Mouse (Mus musculus): ENCODE data around the gene Mpped2. TPM values are rescaled to one million over a fixed set of nuclear protein-coding genes. Genes with fewer than 3 reads are reported as not detected.
A peak's percentile ranks its signal among the peaks of the same experiment; 100 is the strongest.

Gene Mpped2
- polyA plus RNA-seq, 1 experiment from 2014 or later: 83.9 TPM

DNA sequence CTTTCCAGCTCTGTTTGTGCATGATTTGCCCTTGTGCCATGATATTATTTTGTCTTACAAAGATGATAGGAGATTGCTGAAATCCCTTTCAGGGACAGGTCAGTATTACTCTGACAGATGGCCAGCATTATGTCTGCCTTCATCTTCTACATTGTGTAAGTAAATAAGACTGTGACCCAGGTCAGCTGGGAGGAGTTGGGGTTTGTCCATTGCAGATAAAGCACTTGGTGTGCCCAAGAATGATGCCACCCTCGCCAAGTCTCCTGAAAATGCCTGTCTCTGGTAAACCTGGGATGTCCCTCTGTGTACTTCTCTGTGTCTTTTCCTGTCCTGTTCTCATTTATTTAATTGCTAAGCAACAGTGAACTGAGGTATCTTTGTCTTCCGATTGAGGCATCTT, 177.8 kb downstream of the Mpped2 start:
- Histone ChIP-seq H3K9ac (ENCODE audit: low read length) (no peak overlapping the region), H3K4me2 (ENCODE audit: low read depth) (no peak overlapping the region), H3K27me3 (ENCODE audit: control insufficient read depth, insufficient read depth, low read length) (no peaks in the 10 kb centered on the region), H3K9me3 (ENCODE audit: control insufficient read depth, low read length) (no peaks in the 10 kb centered on the region), H3K27ac (ENCODE audit: low read depth, low read length) (no peak overlapping the region), H3K4me1 (ENCODE audit: control insufficient read depth, insufficient read depth, low read length) (no peaks in the 10 kb centered on the region), H3K36me3 (ENCODE audit: control insufficient read depth, insufficient read depth, low read length) (no peaks in the 10 kb centered on the region), H3K4me3 (ENCODE audit: low read depth, low read length) (no peak overlapping the region)
- DNase-seq (ENCODE audit: low spot score) (no peak), ATAC-seq (ENCODE audit: insufficient read depth, low FRiP score, low TSS enrichment) (no peak)
- 88% methylated on average over 2 of the region's 2 CpGs for WGBS

- Histone ChIP-seq H3K27me3 (ENCODE audit: control insufficient read depth, insufficient read depth, low read length) (no peaks in the 10 kb centered on the region), H3K9ac (ENCODE audit: low read length) (no peak overlapping the region), H3K4me2 (ENCODE audit: low read depth) (no peak overlapping the region), H3K36me3 (ENCODE audit: control insufficient read depth, insufficient read depth, low read length) (no peaks in the 10 kb centered on the region), H3K9me3 (ENCODE audit: control insufficient read depth, low read length) (no peaks in the 10 kb centered on the region), H3K27ac (ENCODE audit: low read depth, low read length) (no peak overlapping the region), H3K4me3 (ENCODE audit: low read depth, low read length) (no peak overlapping the region), H3K4me1 (ENCODE audit: control insufficient read depth, insufficient read depth, low read length) (no peaks in the 10 kb centered on the region)
- WGBS: 74% methylated on average over 9 of the region's 9 CpGs
- no peak for DNase-seq (ENCODE audit: low spot score)
- ATAC-seq (ENCODE audit: insufficient read depth, low FRiP score, low TSS enrichment): 0 out of 2 replicates have a peak, but pooled peaks have one; percentile 33
These were observed 180.1 kb downstream of the Mpped2 start for GRCm38 (mm10) chr2:106873166-106873565.

DNA sequence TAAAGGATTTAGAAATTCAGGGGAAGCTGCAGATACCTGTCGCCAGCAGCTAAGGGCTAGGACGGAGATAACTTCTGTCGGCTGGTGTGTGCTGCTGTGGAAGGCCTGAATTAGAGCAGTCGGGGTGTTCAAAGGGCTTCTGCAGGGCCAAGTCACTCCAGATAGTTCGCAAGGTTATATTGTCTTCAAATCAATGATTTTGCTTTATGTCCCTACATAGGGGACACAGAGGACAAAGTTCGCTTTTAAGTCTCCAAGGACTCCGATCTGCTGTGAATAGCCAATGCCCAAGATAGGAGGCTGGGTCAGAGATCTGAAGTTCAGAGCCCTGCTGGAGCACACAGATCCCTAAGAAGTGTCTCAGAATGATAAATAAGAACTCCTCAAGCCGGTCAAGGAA, 190.3 kb downstream of the Mpped2 start:
- Histone ChIP-seq H3K27me3 (ENCODE audit: control insufficient read depth, insufficient read depth, low read length) (no peaks in the 10 kb centered on the region), H3K4me3 (ENCODE audit: low read depth, low read length) (no peak overlapping the region), H3K9ac (ENCODE audit: low read length) (no peak overlapping the region), H3K4me1 (ENCODE audit: control insufficient read depth, insufficient read depth, low read length) (peaks cover 3% of the 10 kb centered on the region), H3K36me3 (ENCODE audit: control insufficient read depth, insufficient read depth, low read length) (no peaks in the 10 kb centered on the region), H3K9me3 (ENCODE audit: control insufficient read depth, low read length) (no peaks in the 10 kb centered on the region), H3K27ac (ENCODE audit: low read depth, low read length) (no peak overlapping the region), H3K4me2 (ENCODE audit: low read depth) (no peak overlapping the region)
- DNase-seq (ENCODE audit: low spot score): no peak
- 50% methylated on average over 8 of the region's 8 CpGs for WGBS
- no peak for ATAC-seq (ENCODE audit: insufficient read depth, low FRiP score, low TSS enrichment)

- Histone ChIP-seq H3K9ac (ENCODE audit: low read length) (no peak overlapping the region), H3K36me3 (ENCODE audit: control insufficient read depth, insufficient read depth, low read length) (no peaks in the 10 kb centered on the region), H3K27ac (ENCODE audit: low read depth, low read length) (no peak overlapping the region), H3K27me3 (ENCODE audit: control insufficient read depth, insufficient read depth, low read length) (no peaks in the 10 kb centered on the region), H3K4me2 (ENCODE audit: low read depth) (no peak overlapping the region), H3K9me3 (ENCODE audit: control insufficient read depth, low read length) (no peaks in the 10 kb centered on the region), H3K4me3 (ENCODE audit: low read depth, low read length) (no peak overlapping the region), H3K4me1 (ENCODE audit: control insufficient read depth, insufficient read depth, low read length) (peaks cover 3% of the 10 kb centered on the region)
- 91% methylated on average over 5 of the region's 5 CpGs for WGBS
- DNase-seq (ENCODE audit: low spot score) (no peak), ATAC-seq (ENCODE audit: insufficient read depth, low FRiP score, low TSS enrichment) (no peak)
These were observed 195.1 kb downstream of the Mpped2 start for GRCm38 (mm10) chr2:106888174-106888573.

GRCm38 (mm10) chr2:106889297-106890000, 196.4 kb downstream of the Mpped2 start:
- H3K4me2 ChIP-seq (ENCODE audit: low read depth): no peak overlapping the region
- no peaks in the 10 kb centered on the region for H3K36me3 ChIP-seq (ENCODE audit: control insufficient read depth, insufficient read depth, low read length)
- no peaks in the 10 kb centered on the region for H3K9me3 ChIP-seq (ENCODE audit: control insufficient read depth, low read length)
- H3K9ac ChIP-seq (ENCODE audit: low read length): no peak overlapping the region
- ATAC-seq (ENCODE audit: insufficient read depth, low FRiP score, low TSS enrichment) (peak; percentile 70), DNase-seq (ENCODE audit: low spot score) (peak; percentile 50)
- H3K4me3 ChIP-seq (ENCODE audit: low read depth, low read length): no peak overlapping the region
- peak overlapping the region; percentile 60; the same call in 1 of the 2 replicates for H3K27ac ChIP-seq (ENCODE audit: low read depth, low read length)
- no peaks in the 10 kb centered on the region for H3K27me3 ChIP-seq (ENCODE audit: control insufficient read depth, insufficient read depth, low read length)
- H3K4me1 ChIP-seq (ENCODE audit: control insufficient read depth, insufficient read depth, low read length): no peaks in the 10 kb centered on the region; the same call in 1 of the 2 replicates
- WGBS: 21% methylated on average over 3 of the region's 3 CpGs

DNA sequence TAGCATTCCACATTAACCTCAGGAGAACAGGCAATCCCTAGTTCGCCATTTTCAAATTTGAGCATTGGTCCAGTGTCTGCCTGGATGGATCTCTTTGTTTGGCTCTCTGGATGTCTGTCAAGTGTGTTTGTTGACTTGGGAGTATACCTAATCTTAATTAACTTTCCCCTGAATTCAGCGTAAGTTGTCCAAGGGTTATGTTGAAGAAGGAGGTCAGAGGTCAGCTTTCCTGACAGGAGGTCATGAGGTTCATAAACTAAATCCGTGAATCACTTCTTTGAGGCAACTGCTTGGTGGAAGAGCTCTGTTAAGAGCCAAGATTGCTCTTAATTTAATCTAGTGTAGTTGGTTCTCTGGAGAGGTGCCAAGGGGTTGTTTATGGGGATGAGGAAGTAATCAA, 200.3 kb downstream of the Mpped2 start:
- Histone ChIP-seq H3K9me3 (ENCODE audit: control insufficient read depth, low read length) (no peaks in the 10 kb centered on the region), H3K9ac (ENCODE audit: low read length) (no peak overlapping the region), H3K36me3 (ENCODE audit: control insufficient read depth, insufficient read depth, low read length) (no peaks in the 10 kb centered on the region), H3K4me1 (ENCODE audit: control insufficient read depth, insufficient read depth, low read length) (peaks cover 5% of the 10 kb centered on the region; the same call in 1 of the 2 replicates), H3K27me3 (ENCODE audit: control insufficient read depth, insufficient read depth, low read length) (no peaks in the 10 kb centered on the region), H3K27ac (ENCODE audit: low read depth, low read length) (no peak overlapping the region), H3K4me2 (ENCODE audit: low read depth) (no peak overlapping the region), H3K4me3 (ENCODE audit: low read depth, low read length) (no peak overlapping the region)
- no peak for ATAC-seq (ENCODE audit: insufficient read depth, low FRiP score, low TSS enrichment)
- WGBS: 47% methylated on average over 3 of the region's 3 CpGs
- no peak for DNase-seq (ENCODE audit: low spot score)

- H3K4me1 ChIP-seq (ENCODE audit: control insufficient read depth, insufficient read depth, low read length): peaks cover 5% of the 10 kb centered on the region; the same call in 1 of the 2 replicates
- ATAC-seq (ENCODE audit: insufficient read depth, low FRiP score, low TSS enrichment): peak; percentile 84
- H3K36me3 ChIP-seq (ENCODE audit: control insufficient read depth, insufficient read depth, low read length): no peaks in the 10 kb centered on the region
- peak; percentile 17 for DNase-seq (ENCODE audit: low spot score)
- no peaks in the 10 kb centered on the region for H3K9me3 ChIP-seq (ENCODE audit: control insufficient read depth, low read length)
- no peaks in the 10 kb centered on the region for H3K27me3 ChIP-seq (ENCODE audit: control insufficient read depth, insufficient read depth, low read length)
- no peak overlapping the region for H3K9ac ChIP-seq (ENCODE audit: low read length)
- no peak overlapping the region for H3K4me2 ChIP-seq (ENCODE audit: low read depth)
- WGBS: 12% methylated on average over 11 of the region's 11 CpGs
- no peak overlapping the region; the same call in 1 of the 2 replicates for H3K27ac ChIP-seq (ENCODE audit: low read depth, low read length)
- no peak overlapping the region for H3K4me3 ChIP-seq (ENCODE audit: low read depth, low read length)
These were observed 202.4 kb downstream of the Mpped2 start for GRCm38 (mm10) chr2:106895326-106896023.

- ATAC-seq (ENCODE audit: insufficient read depth, low FRiP score, low TSS enrichment) (peak; percentile 50), DNase-seq (ENCODE audit: low spot score) (peak; percentile 13)
- Histone ChIP-seq H3K36me3 (ENCODE audit: control insufficient read depth, insufficient read depth, low read length) (no peaks in the 10 kb centered on the region), H3K9me3 (ENCODE audit: control insufficient read depth, low read length) (no peaks in the 10 kb centered on the region), H3K4me3 (ENCODE audit: low read depth, low read length) (no peak overlapping the region), H3K4me1 (ENCODE audit: control insufficient read depth, insufficient read depth, low read length) (0 out of 2 replicates have a peak, but pooled peaks cover 5% of the 10 kb centered on the region), H3K27me3 (ENCODE audit: control insufficient read depth, insufficient read depth, low read length) (no peaks in the 10 kb centered on the region), H3K27ac (ENCODE audit: low read depth, low read length) (no peak overlapping the region), H3K4me2 (ENCODE audit: low read depth) (no peak overlapping the region), H3K9ac (ENCODE audit: low read length) (no peak overlapping the region)
- WGBS: 24% methylated on average over 4 of the region's 4 CpGs
These were observed 202.9 kb downstream of the Mpped2 start for GRCm38 (mm10) chr2:106896024-106896384.

Measured in neural tube, embryonic 11.5 days (tissue).